Mouse (Mus musculus): ENCODE results near the gene Mcf2l.

GRCm38 (mm10) chr8:12877126-12877525 lies 3.5 kb downstream of the Mcf2l start:
- TF ChIP-seq GATA1 (IDR thresholded peaks at IDR 0.05; ENCODE audit: borderline replicate concordance, low read length) = no peak
- TF ChIP-seq FLI1 (IDR thresholded peaks at IDR 0.05; ENCODE audit: low read length) = no peak

Measured in megakaryocyte, embryonic 14.5 days (primary cell).